Mouse (Mus musculus) cerebellum, adult 8-10 months (tissue): ENCODE measurements around the gene B3galt5.
A peak's percentile ranks its signal among the peaks of the same experiment; 100 is the strongest.

ENCODE experiments used
- DNase-seq: peaks from one replicate; pipeline ENCODE4 v3.0.0; 2022

The B3galt5 gene

GRCm38 (mm10) chr16:96348766-96349165, 113.2 kb downstream of the B3galt5 start:
- no peak for DNase-seq

- no peak for DNase-seq
Observed at GRCm38 (mm10) chr16:96351520-96351919, 115.9 kb downstream of the B3galt5 start.

- no peak for DNase-seq
Observed at GRCm38 (mm10) chr16:96353296-96353896, 117.8 kb downstream of the B3galt5 start.

- no peak for DNase-seq
Observed at GRCm38 (mm10) chr16:96353996-96354395, 118.4 kb downstream of the B3galt5 start.

GRCm38 (mm10) chr16:96357903-96358302, 122.3 kb downstream of the B3galt5 start:
- peak; percentile 18 for DNase-seq

GRCm38 (mm10) chr16:96361305-96362124, 125.9 kb downstream of the B3galt5 start:
- DNase-seq, result no peak

- DNase-seq, result no peak
Observed at GRCm38 (mm10) chr16:96362873-96363272, 127.3 kb downstream of the B3galt5 start.

- no peak for DNase-seq
Observed at GRCm38 (mm10) chr16:96363277-96363676, 127.7 kb downstream of the B3galt5 start.

- DNase-seq, result no peak
Observed at GRCm38 (mm10) chr16:96364870-96365269, 129.3 kb downstream of the B3galt5 start.
